Mouse (Mus musculus) hindlimb bud, embryonic 11.5 days (tissue): ENCODE measurements around the gene Lmnb2.

ENCODE experiments used
- DNase-seq: peaks from one replicate; pipeline ENCODE4 v3.0.0-alpha.2; 2012; ENCODE audit warnings: low read depth, low spot score; ENCODE audit errors: extremely low spot score

Lmnb2 gene

DNA sequence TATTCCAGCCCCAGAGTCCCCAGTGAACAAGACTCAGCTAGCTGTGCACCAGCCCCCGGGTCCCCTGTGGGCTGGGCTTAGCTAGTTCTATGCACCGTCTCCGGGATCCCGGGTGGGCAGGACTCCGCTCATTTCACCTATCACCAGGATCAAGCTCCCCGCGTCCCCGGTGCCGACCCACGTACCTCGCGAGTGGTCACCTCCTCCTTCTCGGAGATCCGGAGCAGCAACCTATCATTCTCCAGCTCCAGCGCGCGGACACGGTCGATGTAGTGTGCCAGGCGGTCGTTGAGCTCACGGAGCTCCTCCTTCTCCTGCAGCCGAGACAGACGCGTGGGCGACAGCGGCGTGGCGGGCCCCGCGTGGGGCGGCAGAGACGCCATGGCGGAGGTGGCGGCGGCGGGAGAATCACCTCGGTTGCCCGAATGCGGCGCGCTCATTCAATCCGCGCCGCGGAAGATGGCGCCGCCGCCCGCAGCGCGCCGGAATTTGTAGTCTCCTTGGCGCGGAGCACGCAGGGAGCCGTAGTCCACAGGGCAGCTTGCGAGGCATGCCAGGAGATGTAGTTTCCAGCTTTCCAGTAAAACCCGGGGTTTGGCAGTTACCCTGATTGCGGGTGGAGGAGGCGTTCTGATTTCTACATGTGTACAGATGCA is at the start of gene Lmnb2:
Lmnb2 (minus strand) TSS at position 467 of the 656 bp plus-strand sequence.
- no peak for DNase-seq

DNA sequence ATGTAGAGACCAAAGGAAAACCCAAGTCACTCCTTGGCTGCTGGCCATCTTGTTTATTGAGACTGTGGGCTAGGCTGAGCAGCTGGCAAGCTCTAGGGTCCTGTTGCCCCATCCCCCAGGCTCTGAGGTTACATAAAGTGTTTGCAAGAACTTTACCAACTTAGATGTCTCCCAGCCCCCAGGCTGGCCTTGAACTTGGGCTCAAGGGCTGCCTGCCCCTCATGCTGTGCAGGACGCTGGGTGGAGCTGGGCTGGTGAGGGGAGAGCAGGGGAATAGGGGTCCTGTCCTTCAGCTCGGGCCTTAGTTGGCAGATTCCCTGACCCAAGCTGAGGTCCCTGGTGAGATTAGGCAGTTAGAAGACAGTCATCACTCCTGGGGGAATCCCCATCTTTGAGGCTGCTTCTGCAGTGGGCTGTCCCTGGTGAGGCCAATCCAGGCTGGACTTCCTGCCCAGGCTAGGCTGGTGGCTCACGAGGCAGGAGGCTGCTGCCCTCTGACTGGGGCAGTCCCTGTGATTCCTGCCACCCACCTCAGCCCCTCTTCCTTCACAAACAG is 49.1 kb upstream of the Lmnb2 start:
- DNase-seq: no peak

DNA sequence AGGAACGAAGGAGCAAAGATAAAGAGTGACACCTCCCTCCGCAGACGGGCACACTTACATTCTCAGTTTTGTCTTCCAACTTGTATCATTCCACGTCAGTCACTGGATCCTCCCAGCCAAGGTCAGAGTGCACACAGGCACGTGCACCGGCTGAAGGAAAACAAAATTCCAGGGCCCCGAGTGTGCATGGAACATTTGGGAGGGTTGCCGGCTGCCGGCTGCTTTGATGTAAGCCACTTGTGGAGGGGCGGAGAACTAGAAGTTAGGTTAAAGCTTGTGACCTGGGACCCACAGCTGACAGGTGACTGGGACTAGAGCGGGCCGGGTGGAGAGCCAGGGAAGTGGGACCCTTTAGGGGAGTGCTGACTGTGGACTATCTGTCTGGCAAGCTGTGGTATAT is 48.3 kb upstream of the Lmnb2 start:
- no peak for DNase-seq

DNA sequence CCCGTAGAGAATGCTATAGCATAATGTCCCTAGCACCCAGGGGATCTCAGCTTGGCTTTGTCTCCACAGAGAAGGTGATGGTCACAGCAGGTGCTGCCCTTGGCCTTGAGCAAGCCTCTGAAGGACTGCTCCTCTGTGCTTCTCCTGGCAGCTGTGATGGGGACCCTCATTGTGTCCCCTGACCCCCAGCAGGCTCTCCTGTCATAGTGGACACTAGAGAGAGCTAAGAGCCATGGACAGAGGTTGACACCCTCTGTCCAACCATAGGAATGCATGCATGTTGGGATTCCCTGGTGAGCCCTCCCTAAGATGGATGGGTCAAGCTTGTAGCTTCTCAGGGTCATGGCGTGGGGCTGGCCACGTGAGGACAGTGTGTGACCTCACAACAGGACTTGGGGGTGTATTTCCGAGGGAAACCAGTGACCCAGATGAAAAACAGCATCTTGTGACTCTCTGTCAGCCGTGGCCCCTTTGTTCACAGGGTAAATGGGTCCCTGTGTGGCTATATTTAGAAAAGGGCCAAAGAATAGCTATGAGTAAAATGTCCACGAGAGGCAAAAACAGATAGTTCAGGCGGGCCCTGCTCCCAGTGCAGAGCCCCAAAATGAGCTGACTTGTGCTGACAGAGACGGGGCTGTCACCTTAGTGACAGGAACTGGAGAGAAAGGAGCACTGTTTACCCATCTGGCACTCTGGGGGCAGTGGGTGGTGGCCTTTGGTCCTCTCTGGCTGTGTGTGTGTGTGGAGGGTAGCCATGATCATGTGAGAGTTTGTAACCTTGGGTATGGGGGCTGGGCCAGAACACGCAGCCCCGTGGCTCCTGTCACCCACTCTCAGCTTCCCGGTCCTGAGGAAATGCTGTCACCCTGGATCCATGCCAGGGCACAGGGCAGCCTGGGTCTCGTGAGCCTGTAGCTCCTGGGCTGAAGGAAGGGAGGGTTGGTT is 45.3 kb upstream of the Lmnb2 start:
- DNase-seq: no peak

DNA sequence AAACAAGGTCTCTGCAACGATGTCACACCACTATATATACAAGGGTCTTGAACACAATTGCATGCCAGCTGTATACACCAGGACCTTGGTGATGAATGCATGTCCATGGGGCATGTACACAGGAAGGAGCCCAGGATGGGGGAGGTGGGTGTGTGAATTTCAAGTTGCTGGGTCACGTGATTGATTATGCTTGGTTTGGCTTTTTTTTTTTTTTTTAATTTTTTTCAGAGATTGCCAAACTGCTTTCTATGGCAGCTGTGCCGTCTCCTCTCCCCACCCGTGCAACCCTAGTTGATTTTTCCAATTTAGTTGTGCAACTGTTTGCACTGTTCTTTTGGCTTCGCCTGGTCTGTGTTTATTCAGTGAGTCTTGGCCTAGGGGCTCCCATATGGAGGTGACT is 44.5 kb upstream of the Lmnb2 start:
- no peak for DNase-seq

DNA sequence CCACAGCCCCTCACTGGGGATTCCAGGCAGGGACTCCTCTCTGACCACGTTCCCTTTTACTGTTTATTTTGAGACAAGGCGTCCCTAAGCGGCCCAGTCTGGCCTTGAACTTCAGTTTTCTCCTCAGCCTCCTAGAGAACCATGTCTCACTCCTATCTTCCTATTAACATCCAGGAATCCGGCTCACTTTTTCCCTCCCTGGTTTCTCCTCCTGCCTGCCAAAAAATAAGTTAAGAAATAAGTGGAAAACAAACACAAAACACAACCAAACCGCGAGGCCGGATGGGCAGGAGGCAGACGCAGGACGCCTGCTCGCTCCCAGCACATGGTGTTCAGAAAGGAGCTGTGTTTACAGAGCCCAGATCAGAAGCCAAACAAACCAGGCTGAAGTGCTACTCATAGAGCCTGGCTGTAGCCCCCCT is 44.0 kb upstream of the Lmnb2 start:
- DNase-seq: no peak

DNA sequence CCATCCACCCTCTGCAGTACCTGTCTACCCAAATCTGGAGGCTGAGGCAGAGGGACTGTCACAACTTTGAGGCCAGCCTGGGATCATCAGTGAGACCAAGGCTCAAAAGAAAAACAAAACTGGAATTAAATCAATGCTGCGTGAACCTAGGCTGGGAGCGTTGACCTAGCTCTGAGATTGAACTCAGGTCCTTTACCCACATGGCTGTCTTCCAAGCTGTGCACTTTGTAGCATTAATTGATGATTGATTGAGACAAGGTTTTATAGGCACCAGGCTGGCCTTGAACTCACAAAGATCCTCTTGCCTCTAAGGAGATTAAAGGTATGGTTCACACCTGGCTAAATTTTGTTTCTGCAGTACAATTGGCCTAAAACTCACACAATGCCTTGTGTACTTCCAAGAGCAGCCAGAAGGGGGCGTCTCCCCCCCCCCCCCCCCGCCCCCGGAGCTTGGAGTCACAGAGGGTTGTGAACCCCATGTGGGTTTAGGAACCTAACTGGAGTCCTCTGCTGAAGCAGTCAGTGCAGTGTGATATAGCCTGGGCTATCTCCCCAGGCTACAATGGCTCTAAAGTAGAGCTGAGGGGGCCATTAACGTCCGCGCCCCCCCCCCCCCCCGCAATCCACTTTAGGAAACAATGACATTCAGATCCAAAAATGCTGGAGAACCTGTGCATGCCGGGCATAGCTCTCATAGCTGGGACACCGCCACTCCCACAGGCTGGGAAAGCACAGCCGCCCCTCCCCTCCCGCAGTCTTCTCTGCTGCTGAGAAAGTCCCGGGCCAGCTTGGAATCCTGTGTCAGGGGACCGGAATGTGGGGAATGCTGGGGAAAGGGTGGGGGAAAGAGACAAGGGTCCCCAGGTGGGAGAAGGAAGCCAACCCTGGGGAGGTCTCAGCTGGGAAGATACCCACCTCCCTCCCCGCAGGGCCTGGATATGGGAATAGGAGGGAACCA is 42.8 kb upstream of the Lmnb2 start:
- DNase-seq: no peak

DNA sequence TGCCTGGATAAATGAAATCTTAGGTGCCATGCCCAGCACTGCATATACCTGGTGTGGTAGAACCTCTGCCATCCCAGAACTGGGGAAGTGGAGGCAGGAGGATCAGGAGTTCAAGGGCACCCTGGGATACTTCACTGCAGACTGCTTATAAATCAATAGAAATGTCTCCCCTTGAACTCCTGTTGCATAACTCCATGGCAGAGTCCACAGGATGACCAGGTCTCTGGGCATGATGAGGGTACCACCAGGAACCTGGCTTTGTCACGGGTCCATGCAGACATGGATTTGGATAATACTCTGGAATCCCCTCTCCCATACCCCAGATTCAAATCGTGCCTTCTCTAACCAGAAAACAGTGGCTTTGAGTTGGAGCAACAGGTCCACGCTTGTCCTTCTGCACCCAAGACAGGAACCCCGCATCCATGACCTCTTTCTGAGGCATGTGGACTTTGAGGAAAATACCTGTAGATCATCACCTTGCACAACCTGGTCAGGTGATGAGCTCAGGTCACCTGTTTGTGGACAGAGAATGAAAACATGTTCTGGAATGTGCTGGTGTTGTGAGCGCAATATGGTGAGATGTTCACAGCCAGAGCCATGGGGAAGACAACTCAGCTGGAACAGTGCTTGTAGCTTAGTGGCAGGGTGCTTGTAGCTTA is 41.1 kb upstream of the Lmnb2 start:
- no peak for DNase-seq

DNA sequence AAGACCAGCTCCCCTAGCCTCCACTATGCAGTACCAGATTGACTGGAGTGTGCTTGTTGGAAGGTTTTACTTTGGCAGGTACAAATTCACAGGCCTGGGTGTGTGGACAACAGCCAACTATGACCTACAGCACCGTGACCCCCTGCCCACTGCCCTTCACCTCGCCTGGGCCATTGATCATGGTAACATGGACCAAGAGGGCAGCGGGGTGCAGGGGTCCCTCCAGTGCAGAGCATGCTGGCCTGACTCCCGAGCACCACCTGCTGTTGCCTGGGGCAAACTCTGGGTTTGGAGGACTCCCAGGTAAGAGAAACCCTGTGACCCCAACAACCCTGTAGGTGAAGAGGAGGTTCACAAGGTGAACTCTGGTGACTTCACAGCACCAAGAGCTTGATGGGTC is 39.7 kb upstream of the Lmnb2 start:
- no peak for DNase-seq

DNA sequence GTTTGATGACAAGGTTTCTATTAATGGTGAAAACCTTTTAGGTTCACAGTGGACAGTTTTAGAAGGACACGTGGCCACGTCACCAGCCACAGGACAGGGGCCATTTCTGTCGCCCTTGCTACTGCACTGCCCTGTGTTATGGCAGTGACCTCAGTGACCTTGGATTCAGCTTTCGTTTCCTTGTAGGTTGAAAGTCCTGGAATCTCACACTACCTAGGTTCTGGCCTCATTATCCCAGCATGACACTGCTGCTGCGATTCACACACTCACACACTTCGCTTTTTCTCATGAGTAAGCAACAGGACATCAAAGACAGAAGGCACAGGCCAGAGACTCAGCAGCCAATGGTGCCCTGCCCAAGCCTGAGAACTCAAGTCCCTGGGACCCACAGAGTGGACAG is 38.9 kb upstream of the Lmnb2 start:
- DNase-seq: no peak

DNA sequence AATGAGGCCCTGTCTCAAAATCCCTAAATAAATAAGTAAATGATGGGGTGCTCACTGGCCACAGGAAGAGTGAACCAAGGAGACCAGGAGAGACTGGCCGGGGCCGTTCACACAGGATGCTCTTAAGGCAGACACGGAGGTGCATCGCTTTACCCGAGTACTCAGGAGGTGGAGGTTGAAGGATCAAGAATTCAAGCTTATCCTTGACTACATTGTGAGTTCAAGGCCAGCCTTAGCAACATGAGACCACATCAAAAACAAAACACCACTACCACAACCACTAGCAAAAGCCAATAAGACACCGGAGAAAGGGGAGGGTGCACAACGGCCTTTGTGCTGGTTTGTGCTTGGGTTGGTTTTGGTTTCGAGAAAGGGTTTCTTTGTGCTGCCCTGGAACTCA is 38.3 kb upstream of the Lmnb2 start:
- DNase-seq: no peak

DNA sequence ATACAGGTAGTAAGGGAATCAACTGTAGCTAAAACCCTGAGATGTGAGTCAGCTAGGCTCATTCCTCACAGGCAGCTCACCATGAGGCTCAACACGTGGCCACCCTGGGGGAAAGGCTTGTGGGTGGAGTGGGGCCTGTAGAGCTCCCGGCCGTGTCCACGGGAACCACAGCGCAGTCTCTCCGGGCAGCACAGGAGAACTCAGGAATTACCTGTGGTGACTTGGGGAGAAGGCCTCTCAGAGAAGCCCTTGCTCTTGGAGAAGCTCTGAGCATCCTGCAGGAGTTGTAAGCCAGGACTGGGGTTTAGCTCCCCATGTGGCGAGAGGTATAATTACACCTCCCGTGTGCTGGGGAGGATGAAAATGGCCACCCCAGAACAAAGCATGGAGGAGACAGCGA is 37.5 kb upstream of the Lmnb2 start:
- DNase-seq: no peak

DNA sequence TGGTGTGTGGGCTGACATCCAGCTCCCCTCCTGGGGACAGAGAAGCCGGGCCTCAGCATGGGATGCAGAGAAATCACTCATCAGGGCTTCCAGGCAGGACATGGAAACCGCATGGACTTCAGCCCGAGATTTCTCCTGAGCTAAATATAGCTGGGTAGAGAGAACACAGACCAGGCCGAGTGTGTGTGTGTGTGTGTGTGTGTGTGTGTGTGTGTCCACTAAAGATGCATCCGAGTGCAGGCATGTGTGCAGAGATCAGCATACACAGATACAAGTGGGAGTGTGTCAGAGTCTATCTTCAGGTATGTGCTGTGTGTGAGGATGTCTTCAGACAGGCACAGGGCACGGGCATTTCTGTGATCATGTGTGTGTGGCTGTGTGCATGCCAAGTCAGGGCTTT is 36.8 kb upstream of the Lmnb2 start:
- DNase-seq: no peak

DNA sequence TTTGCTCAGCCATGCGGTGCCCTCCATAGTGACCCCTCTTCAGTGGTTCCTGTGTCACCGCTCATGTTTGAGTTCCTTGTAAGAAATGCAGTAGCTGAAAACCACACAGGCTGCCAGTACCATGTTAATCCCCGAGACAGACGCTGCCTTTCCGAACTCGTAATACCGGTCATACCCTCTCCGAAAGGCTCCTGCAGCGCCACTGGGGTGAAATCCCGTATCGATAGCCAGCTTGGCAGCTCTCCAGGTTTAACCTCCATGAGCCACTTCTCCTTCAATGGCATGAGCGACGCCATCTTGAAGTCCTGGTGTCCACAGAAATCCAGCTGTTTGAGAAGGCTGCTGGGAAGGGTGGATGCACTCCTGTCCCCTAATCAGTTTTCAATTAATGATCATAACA is 36.4 kb upstream of the Lmnb2 start:
- no peak for DNase-seq

DNA sequence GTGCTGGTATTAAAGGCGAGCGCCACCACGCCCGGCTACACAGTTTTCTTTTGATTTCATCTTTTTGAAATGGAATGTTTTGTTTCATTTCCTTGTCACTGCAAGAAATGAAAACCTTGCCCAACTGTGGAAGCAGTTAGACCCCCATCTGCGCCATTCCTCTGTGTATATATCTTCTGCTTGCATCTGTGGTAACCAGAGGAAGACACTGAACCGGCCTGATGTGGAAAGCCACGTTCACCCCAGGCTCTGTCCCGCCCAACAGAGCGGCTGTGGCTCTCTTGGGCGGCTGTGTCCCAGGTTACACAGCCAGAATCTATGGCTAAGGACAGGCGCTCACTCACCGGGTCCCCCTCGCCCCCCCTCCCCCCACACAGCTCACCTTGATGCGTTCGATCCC is 34.4 kb upstream of the Lmnb2 start:
- DNase-seq: no peak

DNA sequence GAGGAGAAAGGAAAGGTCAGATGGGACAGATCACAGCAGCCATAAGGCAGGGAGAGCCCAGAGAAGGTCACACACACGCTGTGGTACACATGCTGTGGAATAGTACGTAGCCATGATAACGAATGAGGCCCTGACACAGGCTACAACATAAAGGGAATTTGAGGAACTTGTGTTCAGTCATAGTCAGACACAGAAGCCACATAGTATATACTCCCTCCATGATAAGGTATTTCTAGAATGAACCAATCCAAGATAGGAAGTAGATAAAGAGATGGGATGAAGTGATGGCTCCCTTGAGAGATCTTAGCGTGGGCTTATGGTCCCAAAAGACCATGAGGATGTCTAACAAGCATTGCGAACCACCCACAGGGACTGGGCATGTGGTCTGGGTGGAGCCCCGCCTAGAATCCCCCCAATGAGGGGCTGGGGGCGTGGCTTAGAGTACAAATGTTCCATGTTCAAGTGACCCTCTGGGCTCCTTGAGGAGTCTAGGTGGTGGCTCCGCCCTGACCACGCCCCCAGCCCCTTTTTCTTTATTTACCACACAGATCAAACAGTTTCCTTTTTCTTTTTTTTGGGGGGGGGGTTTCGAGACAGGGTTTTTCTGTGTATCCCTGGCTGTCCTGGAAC is 33.8 kb upstream of the Lmnb2 start:
- no peak for DNase-seq

DNA sequence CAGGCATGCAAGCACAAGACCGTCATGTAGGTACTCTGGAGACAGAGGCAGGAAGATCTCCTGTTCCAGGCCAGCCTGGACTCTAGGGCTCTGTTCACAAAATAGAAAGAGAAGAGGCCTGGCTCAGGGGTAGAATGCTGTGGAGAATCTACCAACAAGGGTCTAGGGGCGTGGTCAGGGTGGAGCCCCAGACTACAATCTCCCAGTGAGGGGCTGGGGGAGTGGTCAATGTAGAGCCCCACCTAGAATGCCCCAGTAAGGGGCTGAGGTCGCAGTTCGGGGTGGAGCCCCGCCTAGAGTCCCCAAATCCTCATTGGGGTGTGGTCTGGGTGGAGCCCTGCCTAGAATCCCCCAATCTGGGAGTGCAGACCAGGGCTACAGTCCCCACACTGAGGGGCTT is 32.3 kb upstream of the Lmnb2 start:
- no peak for DNase-seq

DNA sequence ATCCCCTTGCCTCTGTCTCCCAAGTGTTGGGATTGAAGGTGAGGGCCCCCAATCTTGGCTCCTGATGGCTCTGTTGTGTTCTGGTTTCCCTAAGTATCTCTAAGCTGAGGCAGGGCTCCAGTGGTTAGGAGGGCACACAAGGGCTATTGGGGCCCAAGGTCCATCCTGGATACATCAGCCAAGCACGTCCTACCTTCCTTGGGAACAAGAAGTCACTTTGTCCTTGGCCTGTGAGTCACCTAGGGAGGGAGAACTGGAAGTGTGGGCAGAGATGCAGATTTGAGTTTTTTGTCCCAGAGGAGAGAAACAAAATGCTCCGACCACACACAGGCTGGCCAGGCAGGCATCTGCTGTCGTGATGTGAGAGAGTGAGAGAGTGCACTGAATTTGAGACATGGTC is 31.0 kb upstream of the Lmnb2 start:
- no peak for DNase-seq

DNA sequence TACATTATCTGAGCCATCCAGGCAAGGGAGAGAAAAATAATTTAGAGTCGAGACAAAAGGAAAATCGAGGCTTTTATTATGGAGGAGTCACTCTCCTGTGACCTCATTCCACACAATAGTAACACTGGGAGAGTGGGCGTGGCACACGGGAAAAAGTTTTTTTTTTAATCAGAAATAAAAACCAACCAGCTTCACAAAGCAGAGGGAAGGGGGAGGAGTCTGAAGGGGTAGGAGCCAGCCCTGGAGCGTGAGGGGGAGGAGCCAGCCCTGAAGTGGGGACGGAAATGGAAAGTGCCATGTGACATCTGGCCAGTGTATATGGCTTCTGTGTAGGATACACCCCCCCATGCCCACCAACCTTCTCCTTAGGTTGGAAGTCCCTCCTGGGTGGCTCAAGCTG is 30.5 kb upstream of the Lmnb2 start:
- DNase-seq: no peak

DNA sequence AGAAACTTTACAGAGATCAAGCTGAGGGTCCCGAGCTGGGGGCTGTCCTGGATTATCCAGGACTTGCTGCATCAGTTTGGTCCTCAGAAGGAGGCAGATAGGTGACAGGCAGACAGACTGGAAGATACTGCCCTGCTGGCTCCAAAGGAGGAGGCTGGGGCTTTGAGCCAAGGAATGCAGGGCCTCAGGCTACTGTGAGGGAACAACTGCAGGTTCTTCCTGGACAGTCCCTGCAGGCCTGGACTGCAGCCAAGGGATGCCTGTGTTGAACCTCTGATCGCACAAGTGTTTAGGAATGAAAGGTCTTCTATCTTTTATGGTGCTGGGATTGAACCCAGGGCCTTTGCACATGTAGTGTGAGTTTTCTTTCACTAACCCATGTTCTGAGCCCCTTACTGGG is 29.8 kb upstream of the Lmnb2 start:
- no peak for DNase-seq
